Mouse (Mus musculus) activated CD4-positive, CD25-positive, alpha-beta regulatory T cell, adult 4 months (primary cell): Measurements from ENCODE around the gene Cd33. TPM values are rescaled to one million over a fixed set of nuclear protein-coding genes. Genes with fewer than 3 reads are reported as not detected.

ENCODE experiments used
- ATAC-seq: one replicate; pipeline ENCODE4 v1.8.0; 2017
- polyA plus RNA-seq, 2 experiments: library from polyadenylated mRNA; unstranded; fragments of 100-300 nt; shearing (Covaris generic); gene quantifications; one replicate each; pipeline ENCODE4 v1.2.1; 2017

Cd33 gene
- polyA plus RNA-seq = not detected

DNA sequence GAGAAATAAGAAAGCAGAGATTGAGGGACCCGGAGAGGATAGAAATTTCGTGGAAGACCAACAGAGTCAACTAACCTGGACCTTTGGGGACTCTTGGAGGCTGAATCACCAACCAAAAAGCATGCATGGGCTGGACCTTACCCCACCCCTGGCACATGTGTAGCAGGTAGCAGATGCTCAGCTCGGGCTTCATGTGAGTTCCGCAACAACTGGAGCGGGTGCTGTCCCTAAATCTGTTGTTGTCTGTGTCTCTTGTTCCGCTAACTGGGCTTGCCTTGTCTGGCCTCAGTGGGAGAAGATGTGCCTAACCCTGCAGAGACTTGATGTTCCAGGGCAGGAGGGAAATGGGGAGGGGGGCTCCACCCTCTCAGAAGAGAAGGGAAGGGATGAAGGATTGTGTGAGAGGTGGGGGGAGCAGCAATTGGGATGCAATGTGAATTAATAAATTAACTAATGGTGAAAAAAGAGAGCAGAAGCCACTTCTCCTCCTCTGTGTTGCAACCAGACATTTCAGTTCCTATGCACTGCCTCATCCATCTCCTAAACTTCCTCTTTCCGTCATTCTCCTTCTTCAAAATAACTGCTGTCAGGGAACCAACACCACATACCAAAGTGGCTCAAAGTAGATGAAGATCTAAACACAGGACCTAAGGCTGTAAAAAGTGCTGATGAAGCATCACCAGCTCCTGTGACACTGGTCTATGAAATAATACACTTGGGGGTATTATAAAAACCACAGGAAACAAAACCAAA, at the start of gene Cd33:
Gene Cd33 (minus strand): TSS at position 204 of the 753 bp plus-strand sequence.
- ATAC-seq = no peak

DNA sequence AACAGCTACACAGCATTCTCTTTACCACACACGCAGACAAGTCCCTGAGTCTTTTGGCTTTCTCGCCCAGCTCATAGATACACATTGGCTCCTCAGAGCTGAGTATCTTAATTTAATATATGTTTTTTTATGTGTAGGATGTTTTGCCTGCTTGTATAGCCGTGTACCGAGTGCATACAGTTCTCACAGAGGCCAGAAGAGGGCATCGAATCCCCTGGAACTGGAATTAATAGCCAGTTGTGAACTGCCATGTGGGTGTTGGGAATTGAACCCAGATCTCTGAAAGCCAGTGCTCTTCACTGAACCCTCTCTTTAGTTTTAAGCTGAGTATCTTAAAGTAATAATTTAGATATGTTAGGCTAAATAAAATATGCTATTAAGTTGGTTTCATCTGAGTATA, 40.6 kb upstream of the Cd33 start:
- ATAC-seq = no peak

- no peak for ATAC-seq
Observed at GRCm38 (mm10) chr7:43580526-43580925, 36.3 kb upstream of the Cd33 start.

DNA sequence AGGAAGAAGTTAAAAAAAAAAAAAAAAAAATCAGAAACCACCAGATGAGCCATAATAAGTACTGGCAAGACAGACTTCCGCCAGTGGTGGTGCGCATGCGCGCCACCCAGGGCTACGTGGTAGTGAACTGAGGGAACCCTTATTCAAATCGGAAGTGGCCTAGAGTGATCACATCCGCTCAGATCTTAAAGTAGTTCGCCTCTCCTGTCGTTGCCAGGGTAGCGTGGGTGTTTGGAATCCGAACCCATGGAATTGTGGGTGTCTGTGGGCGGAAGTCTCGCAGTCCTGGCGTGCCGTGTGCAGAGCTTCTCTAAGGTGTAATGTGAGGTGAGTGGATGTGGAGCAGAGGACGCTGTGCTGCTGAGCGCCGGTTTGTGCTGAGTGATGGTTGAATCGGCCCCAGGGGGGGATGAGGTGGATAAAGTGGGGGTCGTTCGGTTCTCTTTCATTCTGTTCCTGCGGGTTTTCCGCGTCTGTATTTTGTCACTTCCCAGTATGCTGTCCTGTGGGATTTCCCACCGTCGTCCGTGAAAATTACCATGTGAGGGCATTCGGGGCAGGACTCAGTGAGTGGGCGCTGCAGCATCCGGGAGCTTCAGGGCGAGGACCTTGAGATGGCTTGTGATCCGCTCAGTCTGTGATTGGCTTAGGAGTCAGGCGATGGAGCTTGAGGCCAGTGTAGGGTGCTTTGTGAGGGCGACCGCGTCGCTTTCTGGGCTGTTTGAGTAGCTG, 35.4 kb upstream of the Cd33 start, which contains the start of gene Zfp719:
Gene Zfp719 (plus strand): TSS at position 171 of the 732 bp plus-strand sequence.
- ATAC-seq = peak; percentile 97

DNA sequence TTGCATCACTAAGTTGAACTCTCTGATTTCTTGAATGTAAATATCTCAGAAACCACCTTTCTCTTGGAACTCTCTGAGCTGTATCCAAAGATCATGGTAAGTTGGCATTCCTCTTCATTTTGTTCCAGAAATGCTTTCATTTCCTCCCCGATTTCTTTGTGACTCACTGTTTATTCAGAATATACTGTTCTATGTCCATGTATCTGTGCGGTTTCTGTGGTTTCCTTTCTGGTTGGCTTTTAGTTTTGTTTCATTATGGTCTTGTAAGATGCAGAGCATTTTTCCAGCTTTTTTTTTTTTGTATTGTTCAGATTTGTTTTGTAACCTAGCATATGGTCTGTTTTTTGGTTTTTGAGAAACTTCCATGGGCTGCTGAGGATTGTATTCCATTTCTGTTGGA, 27.0 kb upstream of the Cd33 start:
- no peak for ATAC-seq

- ATAC-seq = no peak
Observed at GRCm38 (mm10) chr7:43563300-43563699, 19.1 kb upstream of the Cd33 start.

- ATAC-seq = no peak
Observed at GRCm38 (mm10) chr7:43562651-43563070, 18.4 kb upstream of the Cd33 start.

DNA sequence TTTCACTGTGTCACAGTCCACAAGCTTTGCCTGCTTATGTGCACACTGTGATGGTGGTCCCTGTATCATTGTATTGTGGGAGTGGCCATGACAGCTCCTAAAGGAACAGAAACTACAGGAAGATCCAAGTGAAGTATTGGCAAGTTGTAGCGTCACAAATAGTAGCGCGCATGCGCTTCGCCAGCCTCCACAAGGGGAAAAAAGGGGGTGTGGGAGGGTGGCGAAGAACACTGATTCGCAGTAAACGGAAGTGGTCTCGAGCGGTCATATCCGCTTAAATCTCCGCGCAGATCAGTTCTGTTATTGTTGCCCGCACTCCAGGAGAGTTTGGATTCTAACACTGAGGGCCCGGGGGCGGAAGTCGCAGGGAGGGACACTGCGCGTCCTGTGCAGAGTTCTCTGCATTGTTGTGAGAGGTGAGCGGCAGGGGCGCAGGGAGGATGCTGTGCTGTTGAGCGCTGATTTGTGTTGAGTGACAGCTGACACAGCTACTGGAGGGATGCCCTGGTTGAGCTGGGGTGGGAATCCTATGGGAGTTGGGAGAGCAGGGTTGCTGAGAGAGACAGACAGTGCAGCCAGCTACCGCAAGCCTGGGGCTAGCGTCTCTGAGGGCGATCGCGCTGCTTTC, 17.9 kb upstream of the Cd33 start, which contains the start of gene Zfp658:
Gene Zfp658 (plus strand): TSS at position 251 of the 628 bp plus-strand sequence.
- ATAC-seq = peak; percentile 97

DNA sequence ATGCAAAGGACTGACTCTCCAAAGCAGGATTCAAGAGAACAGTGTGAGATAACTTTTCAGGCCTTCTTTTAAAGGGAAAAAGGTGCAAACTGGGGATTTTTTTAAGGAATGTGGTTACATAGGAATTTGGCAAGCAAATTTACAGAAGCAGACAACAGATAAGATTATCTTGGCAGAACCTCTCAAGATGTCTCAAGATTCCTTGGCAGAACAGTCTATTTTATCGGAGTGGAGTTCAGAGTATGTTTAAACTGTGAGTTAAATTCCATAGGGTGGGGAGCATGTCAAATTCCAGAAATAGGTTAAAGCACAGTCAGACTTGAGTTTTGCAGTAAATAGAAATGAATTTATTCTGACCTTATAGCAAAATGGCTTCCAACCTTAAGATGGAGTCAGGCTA, 12.7 kb upstream of the Cd33 start:
- no peak for ATAC-seq

DNA sequence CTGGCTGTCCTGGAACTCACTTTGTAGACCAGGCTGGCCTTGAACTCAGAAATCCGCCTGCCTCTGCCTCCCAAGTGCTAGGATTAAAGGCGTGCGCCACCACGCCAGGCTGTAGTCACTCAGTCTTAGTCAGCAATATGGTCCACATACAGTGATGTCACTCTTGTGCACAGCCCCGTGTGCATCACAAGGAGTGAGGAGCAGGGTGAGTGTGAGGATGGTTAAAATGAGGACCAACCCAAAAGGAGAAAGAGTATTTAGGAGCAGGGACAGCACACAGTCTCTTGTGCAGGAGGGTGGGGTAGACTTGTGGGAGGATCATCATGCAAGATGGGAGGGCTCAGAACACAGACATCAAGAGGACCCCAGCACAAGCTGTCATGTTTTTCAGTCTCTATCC, 11.1 kb upstream of the Cd33 start:
- no peak for ATAC-seq

DNA sequence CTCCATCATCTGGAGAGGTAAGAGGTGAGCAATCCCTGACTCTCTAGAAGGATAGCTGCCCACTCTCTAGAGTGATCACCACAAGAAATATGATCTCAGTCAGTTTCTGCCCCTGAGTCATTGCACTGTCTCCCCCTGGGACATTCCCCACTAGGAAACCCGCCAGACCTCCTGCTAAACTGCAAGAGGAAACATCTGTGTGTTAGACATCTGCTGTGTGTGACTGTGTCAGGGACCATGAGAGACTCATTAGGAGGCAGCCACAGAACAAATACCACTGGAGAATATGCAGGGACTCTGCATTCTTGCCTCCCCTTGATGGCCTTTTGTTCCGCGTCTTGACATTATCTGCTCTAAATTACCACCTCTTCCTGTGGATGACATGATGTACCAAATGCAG, 10.3 kb upstream of the Cd33 start:
- ATAC-seq = no peak

- no peak for ATAC-seq
Observed at GRCm38 (mm10) chr7:43553153-43553552, 8.9 kb upstream of the Cd33 start.

DNA sequence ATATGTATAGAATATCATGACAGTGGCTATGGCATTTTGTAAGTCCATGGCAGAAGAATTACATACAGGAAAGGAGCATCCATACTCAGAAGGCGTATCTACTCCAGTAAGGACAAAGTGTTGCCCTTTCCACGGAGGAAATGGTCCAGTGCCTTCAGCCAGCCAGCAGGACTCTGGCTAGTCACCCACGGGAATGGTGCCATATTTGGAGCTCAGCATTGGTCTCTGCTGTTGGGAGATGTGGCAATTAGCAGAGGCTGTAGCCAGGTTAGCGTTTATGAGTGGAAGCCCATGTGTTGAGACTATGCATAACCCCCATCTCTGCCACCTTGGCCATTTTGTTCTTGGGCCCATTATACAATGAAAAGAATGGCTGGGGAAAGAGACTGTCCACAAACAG, 4.0 kb upstream of the Cd33 start:
- no peak for ATAC-seq

- ATAC-seq = no peak
Observed at GRCm38 (mm10) chr7:43547666-43548065, 3.4 kb upstream of the Cd33 start.

- ATAC-seq = no peak
Observed at GRCm38 (mm10) chr7:43545656-43546545, 1.7 kb upstream of the Cd33 start.

DNA sequence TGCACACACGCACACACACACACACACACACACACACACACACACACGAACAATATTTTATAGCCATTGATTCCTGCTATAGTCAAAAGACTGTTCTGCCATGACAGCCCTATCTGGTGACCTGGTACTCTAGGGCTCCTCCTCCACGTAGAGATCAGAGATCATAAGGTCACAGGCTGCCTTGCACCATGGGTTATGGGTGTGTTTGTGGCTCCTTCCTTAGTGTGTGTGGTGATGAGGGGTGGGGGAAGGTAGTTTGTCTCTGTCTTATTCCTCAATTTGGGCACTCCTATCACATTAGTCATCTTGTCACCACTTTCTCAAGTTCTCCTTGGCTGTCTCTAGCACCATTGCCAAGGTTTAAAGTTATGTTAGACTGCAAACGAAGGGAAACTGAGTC, 5.7 kb downstream of the Cd33 start:
- no peak for ATAC-seq

- ATAC-seq = no peak
Observed at GRCm38 (mm10) chr7:43532936-43533505, 11.2 kb downstream of the Cd33 start.

- ATAC-seq = no peak
Observed at GRCm38 (mm10) chr7:43530216-43530785, 13.9 kb downstream of the Cd33 start.

GRCm38 (mm10) chr7:43525313-43525712, 18.9 kb downstream of the Cd33 start:
- no peak for ATAC-seq

DNA sequence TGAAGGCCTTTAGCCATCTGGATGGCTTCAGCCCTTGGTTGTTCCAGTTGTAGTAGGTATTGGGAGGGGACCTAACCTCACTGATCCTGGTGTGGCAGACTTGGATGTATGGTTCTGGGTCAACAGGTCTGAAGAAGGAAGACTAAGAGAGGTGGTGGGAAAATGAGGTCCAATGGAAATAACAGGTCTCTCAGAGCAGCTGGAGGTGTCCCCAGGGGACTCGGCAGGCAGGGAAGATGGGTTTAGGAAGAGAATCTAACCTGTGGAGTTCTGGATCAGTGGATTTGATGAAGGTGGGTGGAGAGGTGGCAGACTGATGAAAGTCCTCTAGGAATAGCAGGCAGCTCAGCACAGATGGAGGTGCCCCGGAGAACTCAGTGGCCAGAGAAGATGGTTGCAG, 21.5 kb downstream of the Cd33 start:
- no peak for ATAC-seq

DNA sequence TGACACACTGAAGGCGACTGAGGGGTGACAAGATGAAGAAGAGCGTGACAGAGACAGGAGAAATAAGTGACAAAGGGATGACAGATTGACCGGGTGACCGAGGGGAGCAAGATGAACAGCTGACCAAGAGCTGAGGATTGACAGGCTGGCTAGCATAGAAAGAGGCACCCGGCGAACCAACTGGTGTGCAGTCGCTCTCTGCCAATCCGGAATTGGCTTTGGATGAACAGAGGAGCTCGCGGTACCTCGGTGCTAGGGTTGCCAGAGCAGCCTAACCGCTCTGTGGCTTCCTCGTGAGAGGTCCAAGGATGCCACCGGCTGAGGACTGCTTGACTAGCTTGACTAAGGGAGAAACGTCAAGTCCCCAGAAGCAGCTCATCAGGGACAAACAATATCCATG, 25.9 kb downstream of the Cd33 start:
- ATAC-seq = no peak

GRCm38 (mm10) chr7:43515076-43515475, 29.2 kb downstream of the Cd33 start:
- no peak for ATAC-seq
